In genomic region chr9:86701844-86702243, GRCm38 (mm10) we compare ENCODE assay signal across 15 mouse cellular contexts. TPM values are rescaled to one million over a fixed set of nuclear protein-coding genes. Genes with fewer than 3 reads are reported as not detected.
DNase-seq lines count a peak whose midpoint lies in the region; ATAC-seq and TF ChIP-seq lines count a peak whose summit lies in the region.
"Had no signal": no experiment of that assay in that cellular context is flagged by ENCODE, and none has a peak within 500 bp of the region (broad histone marks: within the 10 kb centered on the region; RNA-seq: fewer than 3 reads in every experiment).

No protein-coding gene starts in this region.

- TF ChIP-seq CTCF in testis, adult 2 months (IDR thresholded peaks at IDR 0.05; ENCODE audit: control insufficient read depth, insufficient read depth, insufficient replicate concordance, low read depth, low read length), result no peak

- no peaks in the 10 kb centered on the region for H3K36me3 ChIP-seq in heart, embryonic 10.5 days
- no peaks in the 10 kb centered on the region for H3K36me3 ChIP-seq in testis, adult 2 months (ENCODE audit: control insufficient read depth, insufficient read depth, low read length)
- H3K36me3 ChIP-seq in liver, embryonic 16.5 days (ENCODE audit: control insufficient read depth, insufficient read depth), result no peaks in the 10 kb centered on the region
- no peaks in the 10 kb centered on the region for H3K36me3 ChIP-seq in hindbrain, embryonic 12.5 days

- ATAC-seq in liver, embryonic 16.5 days (ENCODE audit: low read depth), result peak; percentile 19; the same call in 1 of the 2 replicates
- ATAC-seq in hindbrain, embryonic 12.5 days (ENCODE audit: low FRiP score), result no peak

- no peak overlapping the region for H3K4me2 ChIP-seq in liver, embryonic 16.5 days (ENCODE audit: low read depth, low read length)
- H3K4me2 ChIP-seq in hindbrain, embryonic 12.5 days (replicated peaks), result no peak overlapping the region

- DNase-seq in heart, embryonic 10.5 days (ENCODE audit: low spot score), result no peak
- no peak for DNase-seq in heart, postnatal 4 days
- no peak for DNase-seq in testis, postnatal 14 days (ENCODE audit: low spot score)
- DNase-seq in yolk sac, embryonic 10.5 days (ENCODE audit: low spot score), result peak; percentile 58
- no peak for DNase-seq in thymus, postnatal 25 days
- DNase-seq: cerebellum, postnatal 10 days; gastrocnemius, postnatal 10 days; kidney, adult 11 months; layer of hippocampus, adult 9-11 months; right cerebral cortex, postnatal 14 days; thymus, adult 18-20 months had no signal

- H3K4me3 ChIP-seq in heart, embryonic 10.5 days, result no peak overlapping the region
- H3K4me3 ChIP-seq in testis, adult 2 months (ENCODE audit: control insufficient read depth, low read depth, low read length), result no peak overlapping the region
- H3K4me3 ChIP-seq in liver, embryonic 16.5 days (ENCODE audit: low read depth, low read length), result no peak overlapping the region
- no peak overlapping the region for H3K4me3 ChIP-seq in hindbrain, embryonic 12.5 days

- 6% methylated on average over 2 of the region's 2 CpGs for WGBS in heart, embryonic 10.5 days
- 22% methylated on average over 2 of the region's 2 CpGs for WGBS in liver, embryonic 16.5 days (ENCODE audit: insufficient replicate concordance)
- 33% methylated on average over 2 of the region's 2 CpGs for WGBS in hindbrain, embryonic 12.5 days

- no peak for TF ChIP-seq POLR2A in testis, adult 2 months (IDR thresholded peaks at IDR 0.05; ENCODE audit: control insufficient read depth, low read depth, low read length)

- no peaks in the 10 kb centered on the region for H3K27me3 ChIP-seq in heart, embryonic 10.5 days (ENCODE audit: insufficient read depth, poor library complexity, severe bottlenecking)
- no peaks in the 10 kb centered on the region for H3K27me3 ChIP-seq in testis, adult 2 months (ENCODE audit: control insufficient read depth, insufficient read depth, low read length)
- no peaks in the 10 kb centered on the region for H3K27me3 ChIP-seq in liver, embryonic 16.5 days (ENCODE audit: control insufficient read depth, insufficient read depth, low read depth, low read length)
- H3K27me3 ChIP-seq in hindbrain, embryonic 12.5 days, result no peaks in the 10 kb centered on the region

- H3K9me3 ChIP-seq in heart, embryonic 10.5 days, result no peaks in the 10 kb centered on the region
- H3K9me3 ChIP-seq in liver, embryonic 16.5 days (replicated peaks; ENCODE audit: control insufficient read depth, low read length), result no peaks in the 10 kb centered on the region
- H3K9me3 ChIP-seq in hindbrain, embryonic 12.5 days (replicated peaks), result no peaks in the 10 kb centered on the region

- H3K4me1 ChIP-seq in heart, embryonic 10.5 days, result peaks cover 19% of the 10 kb centered on the region
- H3K4me1 ChIP-seq in testis, adult 2 months (ENCODE audit: control insufficient read depth, insufficient read depth, low read length), result no peaks in the 10 kb centered on the region
- H3K4me1 ChIP-seq in liver, embryonic 16.5 days (ENCODE audit: control insufficient read depth, low read depth, low read length), result no peaks in the 10 kb centered on the region
- H3K4me1 ChIP-seq in hindbrain, embryonic 12.5 days, result no peaks in the 10 kb centered on the region

- peak overlapping the region; percentile 76 for H3K27ac ChIP-seq in heart, embryonic 10.5 days
- peak overlapping the region; percentile 0; the same call in 1 of the 2 replicates for H3K27ac ChIP-seq in testis, adult 2 months (ENCODE audit: control insufficient read depth, insufficient read depth, low read depth, low read length)
- H3K27ac ChIP-seq in liver, embryonic 16.5 days (ENCODE audit: low read length), result no peak overlapping the region
- H3K27ac ChIP-seq in hindbrain, embryonic 12.5 days, result no peak overlapping the region

- no peak overlapping the region for H3K9ac ChIP-seq in liver, embryonic 16.5 days (ENCODE audit: low read depth, low read length)
- no peak overlapping the region for H3K9ac ChIP-seq in hindbrain, embryonic 12.5 days

RNA-seq across cellular contexts. Expression of gene Me1, which starts 6.1 kb away (rescaled TPM):
- polyA plus RNA-seq in heart, embryonic 10.5 days (2016; fragmentation: Nextera tagmentation; extraction: Ambion mirVana), result 26.1 and 39.1 TPM in 2 replicates
- total RNA-seq in heart, postnatal 4 days (2021), result 10 to 100 TPM; 42.5 to 46.4 TPM
- 134 and 144 TPM in 2 replicates for polyA plus RNA-seq in testis, adult 2 months (2012; rRNA removed)
- 3.7 and 4.4 TPM in 2 replicates for polyA plus RNA-seq in liver, embryonic 16.5 days (2015; fragmentation: Nextera tagmentation; extraction: Ambion mirVana)
- polyA plus RNA-seq in hindbrain, embryonic 12.5 days (2016; fragmentation: Nextera tagmentation; extraction: Ambion mirVana), result 22.8 and 27.1 TPM in 2 replicates

RNA-seq across cellular contexts. Expression of gene Prss35, which starts 41.6 kb away (rescaled TPM):
- 8.1 and 9.2 TPM in 2 replicates for polyA plus RNA-seq in heart, embryonic 10.5 days (2016; fragmentation: Nextera tagmentation; extraction: Ambion mirVana)
- 1 to 10 TPM; 6.6 to 7.7 TPM for total RNA-seq in heart, postnatal 4 days (2021)
- 3.2 and 3.8 TPM in 2 replicates for polyA plus RNA-seq in testis, adult 2 months (2012; rRNA removed)
- polyA plus RNA-seq in liver, embryonic 16.5 days (2015; fragmentation: Nextera tagmentation; extraction: Ambion mirVana), result 1.8 and 2.5 TPM in 2 replicates
- 5.6 and 7.1 TPM in 2 replicates for polyA plus RNA-seq in hindbrain, embryonic 12.5 days (2016; fragmentation: Nextera tagmentation; extraction: Ambion mirVana)
- total RNA-seq: liver, adult 2 months had no signal
- polyA plus RNA-seq: liver, adult 2 months had no signal

Comparison
In these comparisons a context has a peak if more than half of its experiments do, and no peak if none do; other contexts are left out.
1. H3K27ac ChIP-seq: peak in heart, embryonic 10.5 days (single experiment) and testis, adult 2 months (single experiment); none in liver, embryonic 16.5 days (single experiment) and hindbrain, embryonic 12.5 days (single experiment).